Comparison of ENCODE assay signal across 9 mouse cellular contexts in the genomic region with DNA sequence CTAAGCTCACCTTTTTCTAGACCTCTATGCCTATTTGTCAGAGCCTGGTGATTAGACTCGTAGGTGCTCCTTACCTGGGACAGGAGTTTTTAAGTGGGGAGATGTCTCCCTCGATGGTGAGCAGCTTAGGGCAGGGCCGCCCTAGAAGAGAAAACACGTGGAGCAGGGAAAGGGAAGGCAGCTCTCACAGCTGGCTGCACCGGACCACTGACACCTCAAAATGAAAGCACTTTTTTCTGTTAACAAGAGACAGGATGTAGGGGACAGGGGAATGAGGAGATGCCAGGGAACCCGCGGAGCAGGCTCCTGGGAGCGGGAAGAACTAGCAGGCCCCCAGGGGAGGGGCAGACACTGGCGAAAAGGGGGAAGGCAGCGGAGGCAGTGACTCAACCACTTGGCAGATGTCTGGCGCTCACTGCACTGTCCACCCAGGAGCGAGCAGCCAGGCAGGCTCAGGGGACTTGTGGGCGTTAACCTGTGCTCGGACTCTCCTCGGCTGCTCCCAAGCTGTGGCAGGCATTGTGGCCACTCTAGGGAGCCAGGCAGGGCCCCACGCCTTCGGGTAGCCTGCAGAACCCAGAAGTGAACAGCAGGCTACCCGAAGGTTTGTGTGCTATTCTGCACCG. TPM values are rescaled to one million over a fixed set of nuclear protein-coding genes. Genes with fewer than 3 reads are reported as not detected.
DNase-seq lines count a peak whose midpoint lies in the region; ATAC-seq and TF ChIP-seq lines count a peak whose summit lies in the region.
"Had no signal": no experiment of that assay in that cellular context is flagged by ENCODE, and none has a peak within 500 bp of the region (broad histone marks: within the 10 kb centered on the region; RNA-seq: fewer than 3 reads in every experiment).

No protein-coding gene starts in this region.

- H3K9me3 ChIP-seq in heart, embryonic 13.5 days = no peaks in the 10 kb centered on the region
- H3K9me3 ChIP-seq in liver, embryonic 12.5 days (replicated peaks) = no peaks in the 10 kb centered on the region
- H3K9me3 ChIP-seq: midbrain, embryonic 12.5 days had no signal

- H3K9ac ChIP-seq in heart, embryonic 13.5 days = no peak overlapping the region
- no peak overlapping the region for H3K9ac ChIP-seq in liver, embryonic 12.5 days
- H3K9ac ChIP-seq: midbrain, embryonic 12.5 days had no signal

- peak; percentile 85 for DNase-seq in 3134 (ENCODE audit: extremely low read depth, insufficient read length, low spot score)
- peak; percentile 50 for DNase-seq in Muller cell, postnatal 12 days (ENCODE audit: inconsistent ontology term)
- no peak for DNase-seq in left cerebral cortex, adult 2 months (ENCODE audit: extremely low spot score in 1 of 2, low spot score in 2 of 2)
- DNase-seq in frontal cortex, postnatal 36 days (ENCODE audit: low spot score in 2 of 2) = no peak
- DNase-seq in embryo, embryonic 11 days = no peak
- DNase-seq in layer of hippocampus, adult 9-11 months = no peak

- H3K4me2 ChIP-seq in heart, embryonic 13.5 days = peak overlapping the region; percentile 54
- H3K4me2 ChIP-seq in liver, embryonic 12.5 days = peak overlapping the region; percentile 31
- H3K4me2 ChIP-seq: midbrain, embryonic 12.5 days had no signal

- WGBS in heart, embryonic 13.5 days = 51% methylated on average over 19 of the region's 19 CpGs
- 39% methylated on average over 19 of the region's 19 CpGs for WGBS in liver, embryonic 12.5 days (ENCODE audit: insufficient replicate concordance)

- intact Hi-C loops in left cerebral cortex, adult 2 months (cut with DNase I) = no loop called here

- ATAC-seq in heart, embryonic 13.5 days (ENCODE audit: extremely low read depth, insufficient number of reproducible peaks, low FRiP score, low TSS enrichment) = no peak
- ATAC-seq in liver, embryonic 12.5 days = no peak

- H3K4me1 ChIP-seq in heart, embryonic 13.5 days = no peaks in the 10 kb centered on the region
- no peaks in the 10 kb centered on the region for H3K4me1 ChIP-seq in liver, embryonic 12.5 days
- H3K4me1 ChIP-seq: midbrain, embryonic 12.5 days had no signal

- H3K36me3 ChIP-seq in heart, embryonic 13.5 days = no peaks in the 10 kb centered on the region
- no peaks in the 10 kb centered on the region for H3K36me3 ChIP-seq in liver, embryonic 12.5 days
- H3K36me3 ChIP-seq: midbrain, embryonic 12.5 days had no signal

- no peak for TF ChIP-seq CTCF in left cerebral cortex, adult 2 months (IDR thresholded peaks at IDR 0.05)

- H3K27ac ChIP-seq in heart, embryonic 13.5 days (replicated peaks) = no peak overlapping the region
- no peak overlapping the region for H3K27ac ChIP-seq in liver, embryonic 12.5 days
- no peak overlapping the region for H3K27ac ChIP-seq in left cerebral cortex, adult 2 months
- H3K27ac ChIP-seq: midbrain, embryonic 12.5 days had no signal

- H3K4me3 ChIP-seq in heart, embryonic 13.5 days = peak overlapping the region; percentile 31
- no peak overlapping the region for H3K4me3 ChIP-seq in liver, embryonic 12.5 days
- H3K4me3 ChIP-seq in left cerebral cortex, adult 2 months = no peak overlapping the region
- H3K4me3 ChIP-seq: midbrain, embryonic 12.5 days had no signal

- no peaks in the 10 kb centered on the region for H3K27me3 ChIP-seq in heart, embryonic 13.5 days (replicated peaks)
- H3K27me3 ChIP-seq in liver, embryonic 12.5 days (replicated peaks) = no peaks in the 10 kb centered on the region
- H3K27me3 ChIP-seq: midbrain, embryonic 12.5 days had no signal

RNA-seq across cellular contexts. Expression of a gene that starts 58.8 kb away (rescaled TPM):
- not detected in 2 replicates for polyA plus RNA-seq in heart, embryonic 13.5 days (2015; fragmentation: Nextera tagmentation; extraction: Ambion mirVana)
- not detected in 2 replicates for polyA plus RNA-seq in liver, embryonic 12.5 days (2016; fragmentation: Nextera tagmentation; extraction: Ambion mirVana)
- total RNA-seq in left cerebral cortex, adult 2 months (2021) = not detected
- polyA plus RNA-seq: midbrain, embryonic 12.5 days had no signal

Comparison
In these comparisons a context has a peak if more than half of its experiments do, and no peak if none do; other contexts are left out.
1. DNase-seq: peak in 3134 (single experiment) and Muller cell, postnatal 12 days (single experiment); none in left cerebral cortex, adult 2 months (0 of 2), frontal cortex, postnatal 36 days (0 of 2), embryo, embryonic 11 days (single experiment) and layer of hippocampus, adult 9-11 months (single experiment).